Mouse (Mus musculus): ENCODE data around the gene Rab38.

DNA sequence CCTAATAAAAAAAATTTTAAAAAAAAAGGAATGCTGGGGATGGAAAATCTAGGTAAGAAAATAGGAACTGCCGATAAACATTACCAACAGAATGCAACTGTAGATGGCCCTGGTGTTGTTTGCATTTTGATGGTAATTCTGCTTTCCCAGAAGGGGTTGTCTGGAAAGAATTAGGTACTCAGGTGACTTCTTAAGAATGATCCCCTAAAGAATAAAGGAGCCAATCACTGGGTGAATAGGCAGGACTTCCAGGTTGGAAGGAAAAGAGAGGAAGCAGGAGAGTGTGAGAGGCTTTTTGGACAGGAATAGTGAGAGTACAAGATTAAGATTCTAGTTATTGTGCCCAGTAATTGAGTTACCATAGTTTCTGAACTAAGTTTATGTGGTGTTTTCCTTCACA lies 24.8 kb upstream of the Rab38 start:
- TF ChIP-seq SIN3A (IDR thresholded peaks at IDR 0.05; ENCODE audit: low read length), result no peak
- TF ChIP-seq POLR2A (IDR thresholded peaks at IDR 0.05; ENCODE audit: low read depth, low read length), result no peak
- TF ChIP-seq HCFC1 (IDR thresholded peaks at IDR 0.05; ENCODE audit: low read depth, low read length), result no peak
- TF ChIP-seq UBTF (IDR thresholded peaks at IDR 0.05; ENCODE audit: low read depth, low read length), result no peak
- no peak for TF ChIP-seq ZMIZ1 (IDR thresholded peaks at IDR 0.05; ENCODE audit: low read depth, low read length)
- no peak for TF ChIP-seq CTCF (conservative IDR thresholded peaks at IDR 0.05 in 1 of 2, IDR thresholded peaks at IDR 0.05 in 1 of 2; ENCODE audit: low read depth in 2 of 2, low read length in 2 of 2)
- no peak for TF ChIP-seq GABPA (IDR thresholded peaks at IDR 0.05; ENCODE audit: insufficient replicate concordance, low read depth, low read length)
- TF ChIP-seq MAX (IDR thresholded peaks at IDR 0.05; ENCODE audit: low read length), result no peak
- TF ChIP-seq EP300 (IDR thresholded peaks at IDR 0.05; ENCODE audit: low read length), result no peak
- no peak for TF ChIP-seq SMC3 (IDR thresholded peaks at IDR 0.05; ENCODE audit: low read depth, low read length)
- no peak for TF ChIP-seq RAD21 (IDR thresholded peaks at IDR 0.05; ENCODE audit: low read depth, low read length)
- TF ChIP-seq POLR2AphosphoS2 (IDR thresholded peaks at IDR 0.05; ENCODE audit: low read depth, low read length), result no peak
- TF ChIP-seq MXI1 (IDR thresholded peaks at IDR 0.05; ENCODE audit: low read depth, low read length), result no peak
